In the genomic region with DNA sequence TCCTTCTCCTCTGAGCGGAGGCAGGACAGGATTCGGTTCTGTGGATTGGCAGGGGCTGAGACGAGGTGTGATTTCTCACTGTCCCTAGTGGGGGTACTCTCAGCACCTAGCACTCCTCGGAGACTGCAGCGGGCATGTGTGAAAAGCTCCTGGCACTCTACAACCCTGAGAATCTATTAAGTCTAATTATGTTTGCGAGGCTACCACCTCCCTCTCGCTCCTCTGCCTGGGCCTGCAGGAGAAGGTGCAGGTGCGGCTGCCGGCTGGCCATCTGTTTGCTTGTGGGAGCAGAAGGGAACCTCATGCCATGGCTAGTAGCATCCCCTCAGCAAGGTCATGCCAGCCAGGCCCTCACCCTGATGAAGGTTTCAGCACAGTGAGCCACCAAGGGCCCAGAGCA, we compare ENCODE assay signal across 18 mouse cellular contexts.
DNase-seq lines count a peak whose midpoint lies in the region; ATAC-seq and TF ChIP-seq lines count a peak whose summit lies in the region.
"Had no signal": no experiment of that assay in that cellular context is flagged by ENCODE, and none has a peak within 500 bp of the region (broad histone marks: within the 10 kb centered on the region; RNA-seq: fewer than 3 reads in every experiment).

No protein-coding gene starts in this region.

- TF ChIP-seq POLR2A in brain, embryonic 14.5 days (IDR thresholded peaks at IDR 0.05; ENCODE audit: borderline replicate concordance, extremely low read depth, insufficient read depth, insufficient read length, poor library complexity, severe bottlenecking) = no peak

- no peak overlapping the region for H3K4me2 ChIP-seq in hindbrain, embryonic 13.5 days
- H3K4me2 ChIP-seq in hindbrain, embryonic 14.5 days (replicated peaks) = no peak overlapping the region
- H3K4me2 ChIP-seq in forebrain, embryonic 14.5 days (ENCODE audit: low read length) = no peak overlapping the region
- no peak overlapping the region for H3K4me2 ChIP-seq in liver, embryonic 11.5 days
- H3K4me2 ChIP-seq: hindbrain, embryonic 15.5 days; liver, embryonic 13.5 days; lung, embryonic 15.5 days; neural tube, embryonic 12.5 days had no signal

- no peak for TF ChIP-seq CTCF in brain, embryonic 14.5 days (IDR thresholded peaks at IDR 0.05; ENCODE audit: borderline replicate concordance, extremely low read depth, insufficient read depth, insufficient read length)

- ATAC-seq in hindbrain, embryonic 13.5 days (ENCODE audit: low FRiP score) = no peak
- ATAC-seq in hindbrain, embryonic 14.5 days (ENCODE audit: low FRiP score) = no peak
- peak; percentile 68 for ATAC-seq in forebrain, embryonic 14.5 days
- no peak for ATAC-seq in liver, embryonic 11.5 days (replicated peaks; ENCODE audit: low FRiP score)
- ATAC-seq in monocyte, adult 5-6 weeks (replicated peaks; ENCODE audit: insufficient number of reproducible peaks, low FRiP score, low TSS enrichment, poor library complexity, severe bottlenecking) = no peak
- ATAC-seq: activated CD4-positive, CD25-positive, alpha-beta regulatory T cell, adult 4 months; Patski had no signal

- no peak for DNase-seq in hindbrain, embryonic 14.5 days (ENCODE audit: low spot score)
- peak; percentile 83 for DNase-seq in brain, embryonic 14.5 days (ENCODE audit: low read depth)
- peak; percentile 34 for DNase-seq in cerebellum, adult 8-10 months
- DNase-seq in forebrain, embryonic 14.5 days (ENCODE audit: low spot score) = peak; percentile 70
- no peak for DNase-seq in liver, embryonic 11.5 days (ENCODE audit: low spot score)
- DNase-seq: adrenal gland, postnatal 14 days; B cell, adult 2 months; gastrocnemius, postnatal 10 days; kidney, adult 11 months; liver, embryonic 13.5 days had no signal

- WGBS in hindbrain, embryonic 13.5 days = 45% methylated on average over 9 of the region's 9 CpGs
- 43% methylated on average over 9 of the region's 9 CpGs for WGBS in hindbrain, embryonic 14.5 days
- WGBS in forebrain, embryonic 14.5 days = 46% methylated on average over 9 of the region's 9 CpGs
- WGBS in liver, embryonic 11.5 days = 61% methylated on average over 9 of the region's 9 CpGs

- H3K27me3 ChIP-seq in hindbrain, embryonic 13.5 days = peaks cover 68% of the 10 kb centered on the region
- H3K27me3 ChIP-seq in hindbrain, embryonic 14.5 days (ENCODE audit: control insufficient read depth, insufficient read depth, low read length) = peaks cover 39% of the 10 kb centered on the region
- H3K27me3 ChIP-seq in forebrain, embryonic 14.5 days (replicated peaks; ENCODE audit: control insufficient read depth, insufficient read depth, low read length) = no peaks in the 10 kb centered on the region; the same call in 1 of the 2 replicates
- no peaks in the 10 kb centered on the region; the same call in none of the 2 replicates for H3K27me3 ChIP-seq in liver, embryonic 11.5 days (replicated peaks; ENCODE audit: control insufficient read depth, insufficient read depth, low read length)
- H3K27me3 ChIP-seq: liver, embryonic 13.5 days; lung, embryonic 15.5 days had no signal

- H3K4me3 ChIP-seq in hindbrain, embryonic 13.5 days = no peak overlapping the region
- H3K4me3 ChIP-seq in hindbrain, embryonic 14.5 days (replicated peaks; ENCODE audit: low read length) = no peak overlapping the region
- H3K4me3 ChIP-seq in forebrain, embryonic 14.5 days (ENCODE audit: low read depth, low read length) = no peak overlapping the region
- H3K4me3 ChIP-seq in liver, embryonic 11.5 days (ENCODE audit: low read depth, low read length) = no peak overlapping the region
- H3K4me3 ChIP-seq: hindbrain, embryonic 15.5 days; liver, embryonic 13.5 days; lung, embryonic 15.5 days; neural tube, embryonic 12.5 days had no signal

- H3K36me3 ChIP-seq in hindbrain, embryonic 13.5 days = no peaks in the 10 kb centered on the region
- H3K36me3 ChIP-seq in hindbrain, embryonic 14.5 days (replicated peaks; ENCODE audit: control insufficient read depth, insufficient read depth) = no peaks in the 10 kb centered on the region
- H3K36me3 ChIP-seq in forebrain, embryonic 14.5 days (ENCODE audit: control insufficient read depth, insufficient read depth, low read length) = no peaks in the 10 kb centered on the region
- no peaks in the 10 kb centered on the region for H3K36me3 ChIP-seq in liver, embryonic 11.5 days (ENCODE audit: control insufficient read depth, insufficient read depth, low read length)
- H3K36me3 ChIP-seq: hindbrain, embryonic 15.5 days; liver, embryonic 13.5 days; lung, embryonic 15.5 days; neural tube, embryonic 12.5 days had no signal

- peak overlapping the region; percentile 40; the same call in 1 of the 2 replicates for H3K27ac ChIP-seq in hindbrain, embryonic 13.5 days
- no peak overlapping the region for H3K27ac ChIP-seq in hindbrain, embryonic 14.5 days
- H3K27ac ChIP-seq in forebrain, embryonic 14.5 days (ENCODE audit: low read depth, low read length) = no peak overlapping the region
- H3K27ac ChIP-seq in liver, embryonic 11.5 days (ENCODE audit: low read depth, low read length) = no peak overlapping the region
- H3K27ac ChIP-seq: hindbrain, embryonic 15.5 days; kidney, postnatal 0 days; liver, embryonic 13.5 days; lung, embryonic 15.5 days; neural tube, embryonic 12.5 days had no signal

- H3K9me3 ChIP-seq in hindbrain, embryonic 13.5 days = no peaks in the 10 kb centered on the region
- no peaks in the 10 kb centered on the region for H3K9me3 ChIP-seq in hindbrain, embryonic 14.5 days (ENCODE audit: control insufficient read depth, low read length)
- H3K9me3 ChIP-seq in forebrain, embryonic 14.5 days (replicated peaks; ENCODE audit: control insufficient read depth, low read length) = no peaks in the 10 kb centered on the region
- H3K9me3 ChIP-seq in liver, embryonic 11.5 days (ENCODE audit: control insufficient read depth, low read length) = no peaks in the 10 kb centered on the region
- H3K9me3 ChIP-seq: hindbrain, embryonic 15.5 days; liver, embryonic 13.5 days; lung, embryonic 15.5 days; neural tube, embryonic 12.5 days had no signal

- peaks cover 51% of the 10 kb centered on the region for H3K4me1 ChIP-seq in hindbrain, embryonic 13.5 days (replicated peaks)
- H3K4me1 ChIP-seq in hindbrain, embryonic 14.5 days (replicated peaks; ENCODE audit: control insufficient read depth, insufficient read depth, low read length) = peaks cover 29% of the 10 kb centered on the region
- H3K4me1 ChIP-seq in forebrain, embryonic 14.5 days (ENCODE audit: control insufficient read depth, insufficient read depth, low read length) = peaks cover 32% of the 10 kb centered on the region
- H3K4me1 ChIP-seq in liver, embryonic 11.5 days (replicated peaks; ENCODE audit: control insufficient read depth, insufficient read depth, low read length) = no peaks in the 10 kb centered on the region
- H3K4me1 ChIP-seq: liver, embryonic 13.5 days had no signal

- H3K9ac ChIP-seq in hindbrain, embryonic 13.5 days = 0 out of 2 replicates have a peak overlapping the region, but pooled peaks have one; percentile 19
- no peak overlapping the region for H3K9ac ChIP-seq in hindbrain, embryonic 14.5 days
- H3K9ac ChIP-seq in forebrain, embryonic 14.5 days (ENCODE audit: low read length) = no peak overlapping the region
- H3K9ac ChIP-seq in liver, embryonic 11.5 days (ENCODE audit: low read depth, low read length) = no peak overlapping the region
- H3K9ac ChIP-seq: hindbrain, embryonic 15.5 days; liver, embryonic 13.5 days; lung, embryonic 15.5 days; neural tube, embryonic 12.5 days had no signal

Comparison
In these comparisons a context has a peak if more than half of its experiments do, and no peak if none do; other contexts are left out.
1. DNase-seq: peak in brain, embryonic 14.5 days (single experiment), cerebellum, adult 8-10 months (single experiment) and forebrain, embryonic 14.5 days (single experiment); none in hindbrain, embryonic 14.5 days (single experiment) and liver, embryonic 11.5 days (single experiment).